Mouse (Mus musculus) midbrain, embryonic 12.5 days (tissue): ENCODE data around the gene Map3k7cl. TPM values are rescaled to one million over a fixed set of nuclear protein-coding genes. Genes with fewer than 3 reads are reported as not detected.

Experiments used
- ATAC-seq: fragments of 200-750 bp; cut with Nextera tagmentation; 2 replicates; pipeline ENCODE4 v1.8.0; 2017; ENCODE audit warnings: low read depth, moderate TSS enrichment, moderate library complexity; ENCODE audit not compliant: low FRiP score
- H3K27ac ChIP-seq: fragments of 300-500 bp; sonication (generic); replicated peaks from 2 replicates; pipeline ENCODE4 v1.5.1; 2016; ENCODE audit warnings: mild to moderate bottlenecking
- H3K27me3 ChIP-seq: fragments of 300-500 bp; sonication (generic); 2 replicates; pipeline ENCODE4 v1.6.1; 2016; ENCODE audit warnings: mild to moderate bottlenecking
- H3K36me3 ChIP-seq: fragments of 300-500 bp; sonication (generic); 2 replicates; pipeline ENCODE4 v1.6.1; 2016
- H3K4me1 ChIP-seq: fragments of 300-500 bp; sonication (generic); 2 replicates; pipeline ENCODE4 v1.6.1; 2016
- H3K4me2 ChIP-seq: fragments of 300-500 bp; sonication (generic); replicated peaks from 2 replicates; pipeline ENCODE4 v1.6.1; 2016; ENCODE audit warnings: mild to moderate bottlenecking, moderate library complexity
- H3K4me3 ChIP-seq: fragments of 300-500 bp; sonication (generic); 2 replicates; pipeline ENCODE4 v1.5.1; 2016; ENCODE audit warnings: mild to moderate bottlenecking
- H3K9ac ChIP-seq: fragments of 300-500 bp; sonication (generic); replicated peaks from 2 replicates; pipeline ENCODE4 v1.6.1; 2016; ENCODE audit warnings: mild to moderate bottlenecking, moderate library complexity
- H3K9me3 ChIP-seq: fragments of 300-500 bp; sonication (generic); 2 replicates; pipeline ENCODE4 v1.6.1; 2016; ENCODE audit warnings: mild to moderate bottlenecking
- WGBS: fragments of 180-500 bp; shearing (Covaris S2); methylation state at CpG from one replicate; pipeline ENCODE4 v1.1.7; 2016; 5-methylcytosine and 5-hydroxymethylcytosine counted together
- polyA plus RNA-seq: library from polyadenylated mRNA; unstranded; fragments of >200 nt; fragmentation: Nextera tagmentation; extraction: Ambion mirVana; gene quantifications from 2 replicates; pipeline ENCODE4 v1.2.1, GENCODE M21; 2016

Gene Map3k7cl
- polyA plus RNA-seq, 1 experiment from 2014 or later = not detected

- WGBS = 85% methylated on average over 10 of the region's 12 CpGs
- no peak for ATAC-seq
- no peak overlapping the region for H3K27ac ChIP-seq
Measured at GRCm38 (mm10) chr16:87595149-87595548, 42.0 kb downstream of the Map3k7cl start.

DNA sequence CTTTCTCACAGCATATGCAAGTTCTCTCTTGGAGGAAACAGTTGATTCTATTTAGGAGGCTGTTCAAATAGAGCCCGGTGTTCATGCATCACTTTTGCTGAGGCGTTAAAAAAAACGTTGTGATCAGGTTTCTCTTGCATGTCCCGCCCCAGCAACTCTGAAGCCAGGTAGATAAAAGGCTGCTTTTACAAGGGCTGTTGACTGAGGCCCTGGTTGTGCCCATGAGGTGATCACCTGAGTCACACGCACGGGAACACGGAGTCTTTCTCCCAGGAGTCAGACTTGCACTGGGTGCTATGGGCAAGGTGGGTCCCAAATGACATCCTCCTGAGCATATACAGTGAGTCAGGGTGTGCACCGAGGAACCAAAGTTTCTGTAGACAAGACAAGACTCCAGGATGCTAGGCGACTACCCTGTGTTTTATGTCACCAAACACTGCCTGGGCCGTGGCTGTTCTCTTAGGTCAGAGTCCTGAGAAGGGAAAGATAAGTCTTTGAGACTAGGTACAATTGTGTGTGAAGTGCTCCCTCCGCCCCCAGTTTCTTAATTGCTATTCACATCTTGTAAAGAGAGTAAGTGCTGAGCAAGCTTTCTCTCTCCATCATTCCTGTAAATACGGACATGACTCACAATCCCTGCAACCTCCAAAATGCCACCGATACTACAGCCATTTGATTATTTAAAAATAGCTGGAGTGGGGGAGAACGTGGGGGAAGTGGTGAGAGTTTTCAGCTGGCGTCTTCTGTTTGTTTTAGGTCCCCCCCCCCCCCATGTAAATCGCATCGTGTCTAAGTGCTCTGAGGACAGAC, 49.8 kb downstream of the Map3k7cl start:
- 82% methylated on average over 17 of the region's 17 CpGs for WGBS
- no peak for ATAC-seq

More at GRCm38 (mm10) chr16:87595149-87595548, 42.0 kb downstream of the Map3k7cl start:
- H3K27me3 ChIP-seq = no peaks in the 10 kb centered on the region
- no peak overlapping the region for H3K9ac ChIP-seq
- H3K4me2 ChIP-seq = no peak overlapping the region
- H3K4me3 ChIP-seq = no peak overlapping the region
- peaks cover 7% of the 10 kb centered on the region; the same call in 1 of the 2 replicates for H3K4me1 ChIP-seq
- no peaks in the 10 kb centered on the region for H3K36me3 ChIP-seq
- no peaks in the 10 kb centered on the region for H3K9me3 ChIP-seq

DNA sequence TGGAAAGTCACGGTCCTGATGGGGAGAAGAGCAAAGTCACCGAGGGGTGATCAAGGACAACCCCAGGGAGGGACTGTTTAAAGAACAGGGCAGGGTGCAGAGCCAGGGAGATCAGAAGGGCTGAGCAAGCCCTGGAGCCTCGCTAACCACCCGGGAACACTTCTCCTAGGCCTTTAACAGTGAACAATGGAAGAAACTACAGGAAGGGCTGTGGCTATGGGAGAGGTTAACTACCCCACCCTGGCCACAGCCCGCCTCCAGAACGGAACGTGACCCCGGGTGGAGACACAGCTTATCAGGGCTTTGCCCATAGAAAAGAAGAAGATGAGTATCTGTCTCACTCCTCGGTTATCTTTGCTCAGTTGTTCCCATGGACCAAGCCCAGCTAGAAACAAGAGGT, 50.9 kb downstream of the Map3k7cl start:
- Histone ChIP-seq H3K9ac (no peak overlapping the region), H3K36me3 (no peaks in the 10 kb centered on the region), H3K27me3 (no peaks in the 10 kb centered on the region), H3K27ac (no peak overlapping the region), H3K4me3 (no peak overlapping the region), H3K9me3 (no peaks in the 10 kb centered on the region), H3K4me1 (no peaks in the 10 kb centered on the region), H3K4me2 (no peak overlapping the region)
- 87% methylated on average over 9 of the region's 9 CpGs for WGBS
- no peak for ATAC-seq

More for the DNA sequence above, 49.8 kb downstream of the Map3k7cl start:
- Histone ChIP-seq H3K9me3 (no peaks in the 10 kb centered on the region), H3K4me1 (peaks cover 1% of the 10 kb centered on the region; the same call in 1 of the 2 replicates), H3K4me2 (no peak overlapping the region), H3K36me3 (no peaks in the 10 kb centered on the region), H3K27me3 (no peaks in the 10 kb centered on the region), H3K9ac (no peak overlapping the region), H3K27ac (no peak overlapping the region), H3K4me3 (no peak overlapping the region)

GRCm38 (mm10) chr16:87604883-87605282, 51.8 kb downstream of the Map3k7cl start:
- Histone ChIP-seq H3K4me1 (no peaks in the 10 kb centered on the region), H3K36me3 (no peaks in the 10 kb centered on the region), H3K9ac (no peak overlapping the region), H3K9me3 (no peaks in the 10 kb centered on the region), H3K27ac (no peak overlapping the region), H3K27me3 (no peaks in the 10 kb centered on the region), H3K4me2 (no peak overlapping the region), H3K4me3 (no peak overlapping the region)
- WGBS = 88% methylated on average over 2 of the region's 2 CpGs
- no peak for ATAC-seq

DNA sequence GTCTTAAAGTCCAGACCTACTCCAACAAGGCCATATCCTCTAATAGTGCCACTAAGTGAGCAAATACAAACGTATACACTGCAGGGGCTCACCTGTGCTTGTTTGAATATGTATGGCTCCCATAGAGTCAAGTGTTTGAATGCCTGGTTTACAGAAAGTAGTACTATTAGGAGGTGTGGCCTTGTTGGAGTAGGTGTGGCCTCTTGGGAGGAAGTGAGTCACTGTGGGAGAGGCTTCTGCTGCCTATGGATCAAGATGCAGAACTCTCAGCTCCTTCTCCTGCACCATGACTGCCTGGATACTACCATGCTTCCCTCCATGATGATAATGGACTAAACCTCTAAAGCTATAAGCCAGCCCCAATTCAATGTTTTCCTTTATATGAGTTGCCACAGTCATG, 54.3 kb downstream of the Map3k7cl start:
- H3K9me3 ChIP-seq = no peaks in the 10 kb centered on the region
- H3K4me1 ChIP-seq = no peaks in the 10 kb centered on the region
- H3K4me2 ChIP-seq = no peak overlapping the region
- no peak for ATAC-seq
- H3K36me3 ChIP-seq = no peaks in the 10 kb centered on the region
- H3K9ac ChIP-seq = no peak overlapping the region
- no peak overlapping the region for H3K4me3 ChIP-seq
- no peaks in the 10 kb centered on the region for H3K27me3 ChIP-seq
- 88% methylated on average over 1 of the region's 1 CpGs for WGBS
- no peak overlapping the region for H3K27ac ChIP-seq

DNA sequence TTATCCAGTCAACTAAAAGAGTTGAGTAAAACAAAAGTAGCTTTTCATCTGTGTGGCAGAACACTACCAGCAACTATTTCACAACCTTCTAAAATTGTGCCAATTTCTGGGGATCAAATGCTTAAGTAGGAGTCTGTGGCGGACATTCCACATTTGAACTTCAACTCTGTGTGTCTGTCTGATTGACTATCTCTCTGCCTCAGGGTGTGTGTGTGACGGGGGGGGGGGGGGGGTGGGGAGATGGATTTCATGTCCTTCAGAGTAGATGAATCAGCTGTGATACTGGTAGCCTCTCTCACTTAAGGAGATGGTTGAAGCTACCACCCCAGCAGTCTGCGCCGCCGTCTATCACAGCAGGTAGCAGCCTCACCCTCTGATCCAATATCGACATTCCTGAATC, 54.8 kb downstream of the Map3k7cl start:
- H3K4me1 ChIP-seq = no peaks in the 10 kb centered on the region
- no peak overlapping the region for H3K9ac ChIP-seq
- WGBS = 89% methylated on average over 6 of the region's 6 CpGs
- H3K27ac ChIP-seq = no peak overlapping the region
- no peak overlapping the region for H3K4me2 ChIP-seq
- no peaks in the 10 kb centered on the region for H3K9me3 ChIP-seq
- no peaks in the 10 kb centered on the region for H3K36me3 ChIP-seq
- H3K4me3 ChIP-seq = no peak overlapping the region
- no peak for ATAC-seq
- no peaks in the 10 kb centered on the region for H3K27me3 ChIP-seq

- no peak overlapping the region for H3K9ac ChIP-seq
- H3K36me3 ChIP-seq = no peaks in the 10 kb centered on the region
- no peak overlapping the region for H3K4me2 ChIP-seq
- no peaks in the 10 kb centered on the region for H3K9me3 ChIP-seq
- H3K27ac ChIP-seq = no peak overlapping the region
- H3K4me3 ChIP-seq = no peak overlapping the region
- no peaks in the 10 kb centered on the region for H3K27me3 ChIP-seq
- no peak for ATAC-seq
- no peaks in the 10 kb centered on the region for H3K4me1 ChIP-seq
- 88% methylated on average over 5 of the region's 5 CpGs for WGBS
Measured at GRCm38 (mm10) chr16:87610142-87610541, 57.0 kb downstream of the Map3k7cl start.

- no peaks in the 10 kb centered on the region for H3K36me3 ChIP-seq
- no peak overlapping the region for H3K4me3 ChIP-seq
Measured at GRCm38 (mm10) chr16:87610556-87611295, 57.6 kb downstream of the Map3k7cl start.

GRCm38 (mm10) chr16:87611420-87611819, 58.3 kb downstream of the Map3k7cl start:
- Histone ChIP-seq H3K4me2 (no peak overlapping the region), H3K27ac (no peak overlapping the region), H3K27me3 (no peaks in the 10 kb centered on the region), H3K9ac (no peak overlapping the region), H3K4me3 (no peak overlapping the region), H3K36me3 (no peaks in the 10 kb centered on the region), H3K4me1 (no peaks in the 10 kb centered on the region), H3K9me3 (no peaks in the 10 kb centered on the region)
- no peak for ATAC-seq
- WGBS = 89% methylated on average over 14 of the region's 14 CpGs

More at GRCm38 (mm10) chr16:87610556-87611295, 57.6 kb downstream of the Map3k7cl start:
- Histone ChIP-seq H3K4me1 (no peaks in the 10 kb centered on the region), H3K4me2 (no peak overlapping the region), H3K27me3 (no peaks in the 10 kb centered on the region), H3K9ac (no peak overlapping the region), H3K9me3 (no peaks in the 10 kb centered on the region), H3K27ac (no peak overlapping the region)
- 91% methylated on average over 21 of the region's 21 CpGs for WGBS
- ATAC-seq = no peak

DNA sequence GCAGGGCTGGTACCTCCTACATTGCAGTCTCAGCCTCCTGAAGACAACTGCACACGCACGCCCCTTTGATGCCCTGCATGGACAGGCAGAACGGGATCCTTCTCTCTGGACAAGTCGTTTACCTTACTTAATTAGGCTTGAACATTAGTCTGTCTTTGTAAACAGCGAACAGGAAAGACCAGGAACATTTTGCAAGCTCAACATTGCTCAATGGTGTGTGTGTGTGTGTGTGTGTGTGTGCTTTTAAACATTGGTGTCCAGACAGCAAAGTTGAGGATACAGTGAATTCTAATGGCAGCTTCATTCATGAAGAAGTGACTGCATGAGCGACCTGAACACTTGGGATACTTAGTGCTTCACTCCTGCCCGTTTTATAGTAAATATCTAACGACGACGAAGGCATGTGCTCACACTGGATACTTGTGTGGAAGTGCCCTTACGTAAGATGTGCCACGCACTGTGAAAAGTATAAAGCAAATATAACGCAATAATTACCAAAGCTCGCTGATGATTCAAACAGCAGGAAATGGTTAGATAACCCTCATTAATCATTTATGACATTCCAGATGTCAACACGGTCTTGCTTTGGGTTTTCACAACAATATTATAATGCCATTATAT, 59.2 kb downstream of the Map3k7cl start:
- no peak for ATAC-seq
- H3K9me3 ChIP-seq = no peaks in the 10 kb centered on the region
- 90% methylated on average over 15 of the region's 15 CpGs for WGBS

DNA sequence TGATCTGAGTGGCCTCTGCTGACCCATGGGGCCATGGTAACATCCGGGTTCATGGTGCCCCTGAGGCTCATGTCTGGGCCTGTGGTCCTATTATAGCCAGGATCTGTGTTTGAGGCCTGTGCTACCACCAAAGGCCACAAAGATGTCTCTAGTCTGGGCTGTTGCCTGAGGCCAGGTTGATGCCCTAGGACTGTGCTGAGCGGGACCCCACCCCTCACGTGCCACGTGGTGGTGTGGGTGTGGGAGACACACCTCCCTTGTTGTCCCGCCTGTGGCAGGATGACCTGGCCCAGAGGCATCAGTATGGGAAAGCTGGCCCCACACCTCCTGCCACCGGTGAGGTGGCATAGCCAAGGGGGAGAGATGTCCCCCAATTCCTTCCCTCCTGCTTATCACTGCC, 64.2 kb downstream of the Map3k7cl start:
- H3K4me3 ChIP-seq = no peak overlapping the region
- 94% methylated on average over 6 of the region's 6 CpGs for whole genome bisulfite sequencing

More for the DNA sequence above, 59.2 kb downstream of the Map3k7cl start:
- no peaks in the 10 kb centered on the region for H3K4me1 ChIP-seq
- H3K4me2 ChIP-seq = no peak overlapping the region
- H3K4me3 ChIP-seq = no peak overlapping the region
- H3K36me3 ChIP-seq = no peaks in the 10 kb centered on the region
- no peaks in the 10 kb centered on the region for H3K27me3 ChIP-seq
- no peak overlapping the region for H3K27ac ChIP-seq
- H3K9ac ChIP-seq = no peak overlapping the region

DNA sequence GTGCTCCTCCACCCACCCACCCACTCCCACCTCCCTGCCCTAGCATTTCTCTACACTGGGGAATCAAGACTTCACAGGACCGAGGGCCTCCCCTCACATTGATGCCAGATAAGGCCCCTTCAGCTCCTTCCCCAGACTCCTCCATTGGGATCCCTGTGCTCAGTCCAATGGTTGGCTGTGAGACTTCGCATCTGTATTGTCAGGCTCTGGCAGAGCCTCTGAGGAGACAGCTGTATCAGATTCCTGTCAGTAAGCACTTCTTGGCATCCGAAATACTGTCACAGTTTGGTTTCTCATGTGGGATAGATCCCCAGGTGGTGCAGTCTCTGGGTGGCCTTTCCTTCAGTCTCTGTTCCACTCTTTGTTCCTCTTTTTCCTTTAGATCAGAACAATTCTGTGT, 68.1 kb downstream of the Map3k7cl start:
- whole genome bisulfite sequencing = 88% methylated on average over 3 of the region's 3 CpGs
- no peak overlapping the region for H3K4me3 ChIP-seq
- peaks cover under 1% of the 10 kb centered on the region; the same call in 1 of the 2 replicates for H3K9me3 ChIP-seq

More for the DNA sequence above, 64.2 kb downstream of the Map3k7cl start:
- no peak overlapping the region for H3K27ac ChIP-seq
- no peaks in the 10 kb centered on the region for H3K4me1 ChIP-seq
- H3K27me3 ChIP-seq = no peaks in the 10 kb centered on the region
- ATAC-seq = peak; percentile 34; the same call in 1 of the 2 replicates
- H3K9ac ChIP-seq = no peak overlapping the region
- no peaks in the 10 kb centered on the region for H3K36me3 ChIP-seq
- H3K9me3 ChIP-seq = no peaks in the 10 kb centered on the region
- H3K4me2 ChIP-seq = no peak overlapping the region

More for the DNA sequence above, 68.1 kb downstream of the Map3k7cl start:
- ATAC-seq = no peak
- Histone ChIP-seq H3K4me2 (no peak overlapping the region), H3K9ac (no peak overlapping the region), H3K36me3 (no peaks in the 10 kb centered on the region), H3K27ac (no peak overlapping the region), H3K4me1 (no peaks in the 10 kb centered on the region), H3K27me3 (no peaks in the 10 kb centered on the region)
